Mouse (Mus musculus) stomach, postnatal 0 days (tissue): Measurements from ENCODE around the gene Ttc39d.

Experiments
- CTCF ChIP-seq: IDR thresholded peaks from 2 replicates; pipeline ENCODE4 v1.5.1; 2016; ENCODE audit warnings: antibody characterized with exemption, low read depth, mild to moderate bottlenecking, moderate library complexity
- EP300 ChIP-seq: optimal IDR thresholded peaks from 2 replicates; pipeline ENCODE3; 2016; ENCODE audit warnings: antibody characterized with exemption

DNA sequence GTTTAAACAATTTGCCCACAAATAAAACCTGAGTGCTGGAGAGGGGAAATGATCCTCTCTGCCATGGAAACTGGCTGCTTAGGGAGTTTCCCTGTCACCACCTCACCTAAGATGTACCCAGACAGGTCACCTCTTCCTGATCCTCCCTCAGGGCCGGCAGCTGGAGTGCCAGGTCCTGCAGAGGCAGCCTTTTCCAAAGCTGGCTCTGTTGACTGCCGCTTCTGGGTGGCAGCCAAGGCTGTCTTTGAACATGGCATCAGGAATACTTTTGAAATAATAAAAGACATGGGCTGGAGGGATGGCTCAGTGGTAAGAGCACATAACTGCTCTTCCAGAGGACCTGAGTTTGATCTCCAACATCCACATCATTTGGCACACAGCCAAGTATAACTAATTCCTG, 22.1 kb downstream of the Ttc39d start:
- TF ChIP-seq CTCF (no peak), EP300 (no peak)
